Mouse (Mus musculus): ENCODE results near the gene Plp1. TPM values are rescaled to one million over a fixed set of nuclear protein-coding genes. Genes with fewer than 3 reads are reported as not detected.
A peak's percentile ranks its signal among the peaks of the same experiment; 100 is the strongest.

The Plp1 gene
- total and polyA plus RNA-seq, 3 experiments = 3.2 to 7.3 (median 3.6) TPM

- Histone ChIP-seq H3K9ac (ENCODE audit: low read depth, low read length) (no peak overlapping the region), H3K4me1 (ENCODE audit: control insufficient read depth, insufficient read depth, low read length) (no peaks in the 10 kb centered on the region), H3K36me3 (ENCODE audit: control insufficient read depth, insufficient read depth, low read length) (no peaks in the 10 kb centered on the region), H3K27ac (no peak overlapping the region), H3K4me3 (no peak overlapping the region), H3K27me3 (ENCODE audit: control insufficient read depth, insufficient read depth, low read length) (no peaks in the 10 kb centered on the region), H3K79me2 (replicated peaks; ENCODE audit: control insufficient read depth, insufficient read depth, low read length) (no peaks in the 10 kb centered on the region)
- no peak for TF ChIP-seq CTCF (IDR thresholded peaks at IDR 0.05)
- no peak for TF ChIP-seq EP300 (IDR thresholded peaks at IDR 0.05; ENCODE audit: insufficient read depth, low read depth, low read length)
- TF ChIP-seq POLR2A (IDR thresholded peaks at IDR 0.05; ENCODE audit: insufficient read depth, low read depth, low read length) = no peak
- DNase-seq = no peak
- 42% methylated on average over 2 of the region's 2 CpGs for WGBS
- intact Hi-C loops (cut with DNase I) = no loop called here
Measured at GRCm38 (mm10) chrX:136797223-136797622, 25.2 kb upstream of the Plp1 start.

- peak; percentile 17 to 28 for DNase-seq
- no peaks in the 10 kb centered on the region for H3K36me3 ChIP-seq (ENCODE audit: control insufficient read depth, insufficient read depth, low read length)
- no peaks in the 10 kb centered on the region for H3K79me2 ChIP-seq (replicated peaks; ENCODE audit: control insufficient read depth, insufficient read depth, low read length)
- no peaks in the 10 kb centered on the region; the same call in 1 of the 2 replicates for H3K4me1 ChIP-seq (ENCODE audit: control insufficient read depth, insufficient read depth, low read length)
- H3K27ac ChIP-seq = no peak overlapping the region
- no peak overlapping the region for H3K9ac ChIP-seq (ENCODE audit: low read depth, low read length)
- 60% methylated on average over 6 of the region's 6 CpGs for whole genome bisulfite sequencing
- H3K4me3 ChIP-seq = no peak overlapping the region
- TF ChIP-seq POLR2A (IDR thresholded peaks at IDR 0.05; ENCODE audit: insufficient read depth, low read depth, low read length) (no peak), EP300 (IDR thresholded peaks at IDR 0.05; ENCODE audit: insufficient read depth, low read depth, low read length) (no peak), CTCF (IDR thresholded peaks at IDR 0.05) (no peak)
- intact Hi-C loops (cut with DNase I) = loop anchor here (1.0 to 5.0 kb wide), 3 partner anchors 57 to 192 kb away; partner anchors contain the start of gene Morf4l2
- H3K27me3 ChIP-seq (ENCODE audit: control insufficient read depth, insufficient read depth, low read length) = no peaks in the 10 kb centered on the region
Measured at GRCm38 (mm10) chrX:136819752-136820151, 2.7 kb upstream of the Plp1 start.

DNA sequence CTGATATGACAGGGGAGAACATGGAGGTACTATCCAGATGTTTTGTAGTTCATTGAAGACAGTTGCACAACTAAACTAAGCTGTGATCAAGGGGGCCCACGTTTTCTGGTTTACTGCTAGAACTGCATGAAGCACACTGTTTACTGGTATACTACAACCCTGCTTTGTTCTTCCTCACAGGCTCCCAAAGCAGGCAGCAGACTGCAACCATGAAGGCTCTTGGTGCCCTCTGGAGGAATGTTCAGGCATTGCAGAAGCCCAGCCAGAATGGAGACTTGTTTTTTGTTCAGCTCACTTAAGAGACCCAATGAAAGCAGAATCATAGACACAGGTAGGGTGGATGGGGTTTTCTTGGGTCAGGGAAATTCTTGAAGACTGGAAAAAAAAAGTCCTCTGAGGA lies 2.2 kb upstream of the Plp1 start:
- no peak overlapping the region for H3K4me3 ChIP-seq
- peak; percentile 49 to 63 for DNase-seq
- no peaks in the 10 kb centered on the region for H3K36me3 ChIP-seq (ENCODE audit: control insufficient read depth, insufficient read depth, low read length)
- WGBS = 14% methylated on average over 1 of the region's 1 CpGs
- no peak overlapping the region for H3K27ac ChIP-seq
- no peak for TF ChIP-seq EP300 (IDR thresholded peaks at IDR 0.05; ENCODE audit: insufficient read depth, low read depth, low read length)
- TF ChIP-seq CTCF (IDR thresholded peaks at IDR 0.05) = peak; percentile 83
- no peak for TF ChIP-seq POLR2A (IDR thresholded peaks at IDR 0.05; ENCODE audit: insufficient read depth, low read depth, low read length)
- H3K79me2 ChIP-seq (replicated peaks; ENCODE audit: control insufficient read depth, insufficient read depth, low read length) = no peaks in the 10 kb centered on the region
- intact Hi-C loops (cut with DNase I) = loop anchor here (1.0 to 5.0 kb wide), 2 partner anchors 77 to 193 kb away; partner anchors contain the start of gene Morf4l2
- H3K9ac ChIP-seq (ENCODE audit: low read depth, low read length) = no peak overlapping the region
- H3K27me3 ChIP-seq (ENCODE audit: control insufficient read depth, insufficient read depth, low read length) = no peaks in the 10 kb centered on the region
- H3K4me1 ChIP-seq (ENCODE audit: control insufficient read depth, insufficient read depth, low read length) = no peaks in the 10 kb centered on the region; the same call in 1 of the 2 replicates

DNA sequence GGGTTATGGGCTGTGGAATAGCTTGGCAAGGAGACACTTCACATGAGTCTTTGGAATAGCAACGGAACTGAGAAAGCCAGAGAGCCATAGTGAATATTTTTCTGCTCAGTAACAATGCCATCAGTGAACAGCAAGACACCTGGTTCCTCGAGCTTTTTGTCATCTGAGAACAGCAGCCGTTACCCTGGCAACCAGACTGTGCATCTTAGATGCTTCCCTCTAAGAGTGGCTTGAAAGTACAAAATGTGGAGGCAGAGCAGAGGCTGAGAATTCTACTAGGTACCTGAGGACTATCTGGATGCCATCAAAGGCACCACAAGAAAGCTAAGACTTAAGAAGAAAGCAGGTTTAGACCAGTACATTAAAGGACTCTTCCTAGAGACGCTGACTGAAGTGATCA lies 2.5 kb downstream of the Plp1 start:
- 76% methylated on average over 4 of the region's 4 CpGs for WGBS
- DNase-seq = no peak
- Histone ChIP-seq H3K9ac (ENCODE audit: low read depth, low read length) (no peak overlapping the region), H3K27ac (no peak overlapping the region), H3K4me1 (ENCODE audit: control insufficient read depth, insufficient read depth, low read length) (no peaks in the 10 kb centered on the region), H3K36me3 (ENCODE audit: control insufficient read depth, insufficient read depth, low read length) (no peaks in the 10 kb centered on the region), H3K79me2 (replicated peaks; ENCODE audit: control insufficient read depth, insufficient read depth, low read length) (no peaks in the 10 kb centered on the region), H3K27me3 (ENCODE audit: control insufficient read depth, insufficient read depth, low read length) (no peaks in the 10 kb centered on the region), H3K4me3 (no peak overlapping the region)
- TF ChIP-seq CTCF (IDR thresholded peaks at IDR 0.05) = no peak
- TF ChIP-seq EP300 (IDR thresholded peaks at IDR 0.05; ENCODE audit: insufficient read depth, low read depth, low read length) = no peak
- TF ChIP-seq POLR2A (IDR thresholded peaks at IDR 0.05; ENCODE audit: insufficient read depth, low read depth, low read length) = no peak
- intact Hi-C loops (cut with DNase I) = no loop called here

DNA sequence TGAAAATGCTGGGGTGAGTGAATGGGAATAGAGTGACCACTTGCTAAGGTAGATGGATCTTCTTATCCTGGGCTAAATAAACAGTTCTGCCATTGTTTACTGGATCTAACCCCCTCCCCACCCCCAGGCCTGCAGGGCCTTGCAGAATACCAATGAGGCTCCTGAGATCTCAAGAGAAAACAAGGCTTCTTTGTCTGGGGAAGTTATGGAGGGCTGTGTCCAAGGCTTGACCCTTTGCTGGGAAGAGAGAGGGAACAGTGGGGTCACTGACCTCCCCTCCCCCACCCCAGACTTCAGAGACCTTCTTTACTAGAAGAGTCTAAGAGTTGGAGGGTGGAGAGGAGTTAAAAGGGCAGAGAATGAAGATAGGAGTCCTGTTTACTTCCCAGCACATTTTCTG lies 6.1 kb downstream of the Plp1 start:
- H3K27me3 ChIP-seq (ENCODE audit: control insufficient read depth, insufficient read depth, low read length) = no peaks in the 10 kb centered on the region
- H3K79me2 ChIP-seq (replicated peaks; ENCODE audit: control insufficient read depth, insufficient read depth, low read length) = no peaks in the 10 kb centered on the region
- no peak overlapping the region for H3K27ac ChIP-seq
- H3K4me3 ChIP-seq = no peak overlapping the region
- intact Hi-C loops (cut with DNase I) = no loop called here
- no peak overlapping the region for H3K9ac ChIP-seq (ENCODE audit: low read depth, low read length)
- no peak for DNase-seq
- TF ChIP-seq POLR2A (IDR thresholded peaks at IDR 0.05; ENCODE audit: insufficient read depth, low read depth, low read length) (no peak), CTCF (IDR thresholded peaks at IDR 0.05) (no peak), EP300 (IDR thresholded peaks at IDR 0.05; ENCODE audit: insufficient read depth, low read depth, low read length) (no peak)
- no peaks in the 10 kb centered on the region for H3K36me3 ChIP-seq (ENCODE audit: control insufficient read depth, insufficient read depth, low read length)
- no peaks in the 10 kb centered on the region for H3K4me1 ChIP-seq (ENCODE audit: control insufficient read depth, insufficient read depth, low read length)

DNA sequence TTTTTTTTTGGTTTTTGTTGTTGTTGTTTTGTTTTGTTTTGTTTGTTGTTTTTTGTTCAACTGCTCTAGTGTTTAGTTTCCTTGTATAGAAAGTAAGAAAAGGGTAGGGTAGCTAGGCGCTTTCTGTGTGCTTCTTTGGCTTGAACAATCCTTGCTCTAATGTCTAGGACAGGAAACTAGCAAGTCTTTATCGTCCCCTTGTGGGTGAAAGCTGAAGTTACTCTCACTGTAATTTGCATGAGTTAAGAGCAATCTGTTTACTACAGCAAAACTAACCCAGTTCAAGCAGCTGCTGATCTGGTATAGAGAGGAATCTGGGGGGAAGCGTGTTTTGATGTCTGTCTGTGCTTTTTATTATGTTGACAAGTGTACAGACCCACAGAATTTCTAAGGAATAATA lies 27.8 kb downstream of the Plp1 start:
- Histone ChIP-seq H3K36me3 (ENCODE audit: control insufficient read depth, insufficient read depth, low read length) (no peaks in the 10 kb centered on the region), H3K79me2 (replicated peaks; ENCODE audit: control insufficient read depth, insufficient read depth, low read length) (no peaks in the 10 kb centered on the region), H3K9ac (ENCODE audit: low read depth, low read length) (no peak overlapping the region), H3K4me1 (ENCODE audit: control insufficient read depth, insufficient read depth, low read length) (no peaks in the 10 kb centered on the region), H3K27me3 (ENCODE audit: control insufficient read depth, insufficient read depth, low read length) (no peaks in the 10 kb centered on the region), H3K4me3 (no peak overlapping the region), H3K27ac (no peak overlapping the region)
- 28% methylated on average over 3 of the region's 3 CpGs for WGBS
- no peak for TF ChIP-seq EP300 (IDR thresholded peaks at IDR 0.05; ENCODE audit: insufficient read depth, low read depth, low read length)
- TF ChIP-seq CTCF (IDR thresholded peaks at IDR 0.05) = peak; percentile 17; the same call in 1 of the 2 replicates
- TF ChIP-seq POLR2A (IDR thresholded peaks at IDR 0.05; ENCODE audit: insufficient read depth, low read depth, low read length) = no peak
- intact Hi-C loops (cut with DNase I) = no loop called here
- DNase-seq = no peak

All from heart, adult 2 months (tissue).